Mouse (Mus musculus) thymus, postnatal 10 days (tissue): ENCODE measurements around the gene Il20ra.
"Not testable (repeated sequence)": the region's sequence is repeated elsewhere in the genome, so short reads cannot be mapped to it uniquely, and the experiment has no call there.

Experiments
- DNase-seq, 2 experiments: peaks; one replicate each; pipeline ENCODE4 v3.0.0; 2021; ENCODE audit warnings: low spot score in 2 of 2

Il20ra gene

DNA sequence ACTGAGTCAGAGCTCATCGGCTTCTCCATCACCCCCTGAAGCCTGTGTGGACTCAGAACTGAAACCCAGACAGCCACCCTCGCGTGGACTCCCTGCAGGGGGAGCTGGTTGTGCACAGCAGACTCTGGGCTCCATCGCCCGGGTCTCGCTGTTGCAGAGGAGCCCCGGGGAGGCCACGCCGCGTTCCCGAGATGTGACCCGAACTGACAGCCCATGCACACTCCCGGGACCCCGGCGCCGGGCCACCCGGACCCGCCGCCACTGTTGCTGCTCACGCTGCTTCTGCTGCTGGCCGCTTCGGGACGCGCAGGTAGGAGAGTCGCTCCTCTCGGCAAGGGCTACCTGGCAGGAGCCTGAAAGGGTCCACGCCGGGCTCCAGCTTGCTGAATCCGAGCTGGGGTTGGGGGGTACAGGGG lies at the start of gene Il20ra:
Il20ra (plus strand) TSS at position 150 of the 416 bp plus-strand sequence.
- DNase-seq, result peak; percentile 64 to 79

- no peak for DNase-seq
Measured at GRCm38 (mm10) chr10:19668973-19669372, 43.4 kb upstream of the Il20ra start.

- DNase-seq, result no peak
Measured at GRCm38 (mm10) chr10:19672015-19672414, 40.4 kb upstream of the Il20ra start.

DNA sequence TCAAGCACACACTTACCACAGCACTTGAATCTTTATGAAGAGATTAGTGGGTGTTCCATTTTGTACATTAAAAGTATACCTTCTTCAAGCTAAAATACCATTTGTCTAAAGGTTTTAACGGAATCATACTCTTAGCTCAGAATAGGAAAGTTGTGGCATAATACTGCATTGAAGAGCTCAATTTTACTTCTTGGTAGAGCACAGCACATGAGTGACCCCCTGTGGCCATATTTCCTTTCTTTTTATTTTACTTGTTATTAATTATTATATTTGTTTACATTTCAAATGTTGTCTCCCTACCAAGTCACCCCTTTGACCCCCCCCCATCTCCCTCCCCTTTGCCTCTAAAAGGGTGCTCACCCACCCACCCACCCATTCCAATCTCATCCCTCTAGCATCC lies 39.2 kb upstream of the Il20ra start:
- peak in 1 of 2 experiments; percentile 22 for DNase-seq

DNA sequence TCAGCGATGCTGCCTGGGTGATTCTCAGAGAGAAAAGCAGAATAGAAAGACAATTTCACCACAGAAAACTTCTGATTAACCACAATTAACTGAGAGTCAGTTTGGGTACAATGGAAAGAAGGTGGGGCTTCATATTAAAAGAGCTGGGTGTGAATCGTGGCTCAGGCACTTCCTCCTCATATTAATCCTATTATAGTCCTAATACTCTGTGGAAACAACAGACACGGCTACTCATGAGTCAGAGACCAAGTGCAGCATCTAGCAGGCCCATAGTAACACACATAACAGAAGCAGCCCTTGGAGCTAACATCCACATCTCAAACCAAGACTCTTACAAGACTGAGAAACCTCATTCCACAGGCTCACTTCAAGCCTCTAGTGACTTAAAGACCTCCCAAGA lies 24.7 kb upstream of the Il20ra start:
- no peak for DNase-seq

DNA sequence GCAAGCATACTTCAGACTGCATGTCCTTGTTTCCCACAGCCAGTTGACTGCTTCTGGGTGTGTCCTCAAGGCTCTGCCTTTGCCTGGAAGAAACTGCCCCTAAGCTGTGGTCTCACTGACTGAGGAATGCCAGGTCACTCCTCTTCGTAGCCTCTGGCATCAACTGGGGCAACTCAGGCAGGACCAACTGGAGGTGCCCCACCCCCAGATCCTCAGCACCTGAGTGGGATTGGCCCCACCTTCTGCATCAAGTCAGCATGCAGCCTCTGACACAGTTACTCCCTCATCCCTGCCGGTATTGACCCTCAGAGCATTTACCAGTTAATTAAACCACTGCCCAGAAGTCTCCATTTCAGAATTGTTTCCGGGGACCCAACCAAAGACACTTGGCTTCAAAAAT lies 21.1 kb upstream of the Il20ra start:
- DNase-seq, result peak; percentile 46 to 59

DNA sequence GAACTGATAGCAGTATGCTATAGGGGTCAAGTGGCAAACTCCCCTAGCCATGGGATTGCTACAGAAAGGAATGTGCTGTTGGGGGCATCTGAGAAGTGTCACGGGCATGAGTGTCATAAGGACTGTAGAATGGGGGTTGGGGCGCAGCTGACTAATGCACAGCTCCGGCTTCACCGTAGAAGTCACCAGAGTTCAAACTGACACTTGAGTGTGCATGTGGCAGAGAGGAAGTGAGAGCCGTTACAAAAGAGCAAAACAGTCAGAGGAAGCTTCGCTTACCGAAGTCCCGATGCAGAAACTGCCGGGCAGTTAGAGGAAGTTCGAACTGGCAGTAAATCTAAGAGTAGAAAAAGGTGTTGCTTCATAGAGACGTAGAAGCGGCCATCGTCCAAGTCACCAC lies 20.6 kb upstream of the Il20ra start:
- peak; percentile 86 to 89 for DNase-seq

- peak in 1 of 2 experiments; percentile 18 for DNase-seq
Measured at GRCm38 (mm10) chr10:19692332-19692731, 20.0 kb upstream of the Il20ra start.

DNA sequence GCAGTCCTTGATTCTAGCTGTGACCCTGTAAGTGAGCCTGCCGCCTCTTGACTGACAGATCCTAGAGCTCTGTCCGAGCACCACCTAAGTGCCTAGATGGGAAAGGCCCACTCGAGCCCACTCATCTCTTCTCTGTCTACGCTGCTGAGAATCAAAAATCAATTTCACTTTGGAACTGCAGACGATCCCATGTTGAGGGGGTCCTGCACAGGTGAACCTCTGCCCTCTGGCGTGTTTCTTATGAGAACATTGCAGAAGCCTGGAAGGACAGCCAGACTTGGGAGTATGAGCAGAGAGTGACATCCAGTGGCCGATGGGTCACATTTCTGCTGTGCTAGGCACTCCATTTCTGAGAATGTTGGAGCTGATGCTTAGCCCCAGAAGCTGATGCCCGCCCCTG lies 19.4 kb upstream of the Il20ra start:
- peak; percentile 82 to 85 for DNase-seq

GRCm38 (mm10) chr10:19693629-19694028 lies 18.7 kb upstream of the Il20ra start:
- DNase-seq, result no peak

DNA sequence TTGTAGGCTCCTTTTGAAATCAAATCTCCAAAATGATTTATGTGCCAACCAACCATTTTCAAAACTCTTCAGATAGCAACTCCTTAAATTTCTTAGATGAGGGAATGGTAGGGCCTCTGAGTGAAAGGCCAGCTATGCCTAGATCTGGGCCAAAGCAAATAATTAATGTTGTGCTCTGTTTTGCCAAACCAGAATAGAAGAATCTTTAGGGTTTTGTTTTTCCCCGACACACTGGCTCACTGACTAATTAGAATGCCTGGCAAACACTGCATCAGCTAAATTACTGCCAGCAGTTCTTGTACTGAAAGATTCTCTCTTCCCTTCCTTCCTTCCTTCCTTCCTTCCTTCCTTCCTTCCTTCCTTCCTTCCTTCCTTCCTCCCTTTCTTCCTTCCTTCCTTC lies 13.0 kb upstream of the Il20ra start:
- no peak for DNase-seq

GRCm38 (mm10) chr10:19704445-19704844 lies 7.9 kb upstream of the Il20ra start:
- DNase-seq, result no peak

GRCm38 (mm10) chr10:19707768-19708167 lies 4.6 kb upstream of the Il20ra start:
- DNase-seq, result no peak

- DNase-seq, result peak in 1 of 2 experiments; percentile 56
Measured at GRCm38 (mm10) chr10:19708277-19709070, 3.9 kb upstream of the Il20ra start.

- DNase-seq, result peak in 1 of 2 experiments; percentile 1
Measured at GRCm38 (mm10) chr10:19711020-19711419, 1.4 kb upstream of the Il20ra start.

GRCm38 (mm10) chr10:19711551-19712171 lies 709 bp upstream of the Il20ra start:
- no peak for DNase-seq

- no peak for DNase-seq
Measured at GRCm38 (mm10) chr10:19718627-19719026, 6.3 kb downstream of the Il20ra start.

DNA sequence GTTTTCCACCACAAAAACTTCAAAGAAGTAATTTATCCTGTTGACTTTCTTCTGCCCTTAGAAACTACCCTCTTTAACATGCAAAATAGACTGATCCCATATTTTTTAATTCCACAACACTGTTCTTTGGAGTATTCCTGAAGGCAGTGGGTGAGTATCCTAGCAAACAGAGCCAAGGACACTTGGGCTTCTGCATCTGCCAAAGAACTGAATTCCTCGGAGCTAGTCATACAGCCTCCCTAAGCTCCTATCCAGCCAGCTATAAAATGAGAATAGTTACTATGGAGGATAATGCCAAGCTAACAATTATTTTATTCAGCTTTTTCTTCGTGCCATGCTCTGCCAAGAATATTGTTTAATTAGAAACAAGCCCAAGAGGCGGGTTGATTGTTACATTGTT lies 9.9 kb downstream of the Il20ra start:
- DNase-seq, result no peak

DNA sequence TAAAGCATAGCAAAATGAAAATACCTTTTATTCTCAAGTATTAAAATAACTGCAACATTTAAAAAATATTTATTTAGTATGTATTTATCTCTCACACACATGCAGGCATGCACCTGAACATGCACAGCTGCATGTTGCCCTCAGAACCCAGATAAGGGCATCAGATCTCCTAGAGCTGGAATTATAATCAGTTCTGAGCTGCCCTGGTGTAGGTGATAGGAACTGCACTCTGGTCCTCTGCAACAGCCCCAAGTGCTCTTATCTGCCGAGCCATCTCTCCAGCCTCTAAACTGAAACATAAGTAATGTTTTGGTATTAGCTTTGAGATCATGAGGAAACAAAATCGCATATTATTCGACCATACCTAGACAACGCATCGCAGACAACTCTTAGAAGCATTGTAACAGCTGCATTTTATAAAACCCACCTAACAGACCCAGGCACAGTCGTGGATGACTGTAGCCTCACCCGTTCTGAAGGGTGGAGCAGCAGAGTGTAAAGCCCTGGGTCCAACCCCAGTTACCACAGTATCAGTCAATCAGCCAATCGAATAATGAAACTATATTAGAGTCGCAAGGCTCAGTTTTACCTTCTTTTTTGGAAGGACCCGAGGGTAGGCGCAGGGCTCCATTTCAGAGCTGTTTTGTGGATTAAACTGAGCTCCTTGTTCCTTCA lies 11.9 kb downstream of the Il20ra start:
- DNase-seq, result no peak

- DNase-seq, result not testable (repeated sequence)
Measured at GRCm38 (mm10) chr10:19738442-19738841, 26.1 kb downstream of the Il20ra start.

DNA sequence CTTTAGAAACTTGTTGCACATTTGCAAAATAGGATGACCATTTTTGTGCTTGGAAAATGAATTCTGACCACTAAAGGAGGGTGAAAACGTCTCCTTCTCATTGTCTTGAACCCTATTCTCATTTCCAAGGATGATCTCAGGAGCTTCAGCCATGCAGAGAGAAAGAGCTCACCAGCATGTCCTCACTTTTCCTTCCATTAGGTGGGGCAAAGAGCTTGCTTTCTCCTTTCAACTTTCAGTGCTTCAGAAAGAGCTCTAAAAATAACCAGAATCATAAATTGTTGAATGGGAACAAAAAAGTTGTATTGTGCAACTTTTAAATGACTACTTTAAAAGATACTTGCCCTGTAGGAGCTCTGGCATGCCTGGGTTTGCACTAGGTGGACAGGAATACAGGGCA lies 33.3 kb downstream of the Il20ra start:
- DNase-seq, result no peak

- DNase-seq, result no peak
Measured at GRCm38 (mm10) chr10:19746156-19746555, 33.8 kb downstream of the Il20ra start.

DNA sequence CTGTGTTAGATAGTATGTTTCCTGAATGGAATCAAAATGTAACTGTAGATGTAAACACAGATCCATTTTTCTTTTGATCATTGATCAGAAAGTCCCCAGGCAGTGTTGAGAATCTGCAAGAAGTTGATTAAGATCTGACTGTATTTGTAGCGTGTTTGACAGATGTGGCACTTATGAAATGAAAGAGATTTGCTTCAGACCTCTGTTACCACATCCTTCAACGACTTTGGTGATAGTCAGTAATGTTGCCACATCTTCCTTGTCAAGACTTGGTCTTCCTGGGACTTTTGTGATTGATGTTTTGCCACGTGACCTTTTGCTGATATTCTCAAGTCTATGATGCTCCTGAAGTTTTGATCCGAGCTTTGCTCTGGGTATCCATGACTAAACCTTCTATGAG lies 35.3 kb downstream of the Il20ra start:
- DNase-seq, result no peak
